Mouse (Mus musculus): ENCODE measurements at regions not wholly inside any gene's neighbourhood (a gene's known extent, or its start where the extent isn't known, plus 50 kb on each side); places are given as distances from the start of the nearest gene placed in this dataset.

DNA sequence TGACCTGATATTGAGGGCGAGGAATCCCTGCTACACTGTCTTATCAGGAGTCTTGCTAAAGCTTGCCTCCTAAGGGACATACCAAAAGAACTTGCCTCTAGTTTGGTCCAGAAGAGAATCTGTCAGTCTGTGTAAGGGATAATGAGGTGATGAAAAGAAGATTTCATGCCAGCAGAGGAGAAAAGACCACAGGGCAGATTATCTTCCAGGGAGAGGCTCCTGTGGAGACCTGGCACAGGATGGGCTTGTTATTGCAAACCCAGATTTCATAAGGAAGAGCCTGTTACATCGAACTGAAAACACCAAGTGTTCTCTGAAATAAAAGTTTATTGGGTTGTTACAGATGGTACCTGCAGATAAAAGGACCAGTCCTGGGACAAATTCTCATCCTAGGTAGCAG, 605.2 kb downstream of the Edem1 start:
- Histone ChIP-seq H3K9me3 (ENCODE audit: low read length) (no peaks in the 10 kb centered on the region), H3K4me2 (ENCODE audit: low read depth, low read length, poor library complexity, severe bottlenecking) (no peak overlapping the region), H3K27me3 (ENCODE audit: insufficient read depth, low read length) (no peaks in the 10 kb centered on the region), H3K27ac (ENCODE audit: low read depth, low read length) (no peak overlapping the region), H3K36me3 (ENCODE audit: insufficient read depth, low read length) (no peaks in the 10 kb centered on the region), H3K4me3 (ENCODE audit: low read depth, low read length) (no peak overlapping the region), H3K4me1 (ENCODE audit: insufficient read depth, low read length) (no peaks in the 10 kb centered on the region), H3K9ac (replicated peaks; ENCODE audit: low read length, poor library complexity, severe bottlenecking) (no peak overlapping the region)
- WGBS = 58% methylated on average over 2 of the region's 2 CpGs
- no peak for TF ChIP-seq CTCF (IDR thresholded peaks at IDR 0.05)
- ATAC-seq (ENCODE audit: low FRiP score) (no peak), DNase-seq (ENCODE audit: low spot score) (peak; percentile 24)
